Mouse (Mus musculus) midbrain, embryonic 11.5 days (tissue): ENCODE results near the gene Cacng1. TPM values are rescaled to one million over a fixed set of nuclear protein-coding genes. Genes with fewer than 3 reads are reported as not detected.

ENCODE experiments used
- ATAC-seq: fragments of 200-750 bp; cut with Nextera tagmentation; 2 replicates; pipeline ENCODE4 v1.8.0; 2017; ENCODE audit warnings: moderate TSS enrichment, moderate library complexity; ENCODE audit not compliant: low FRiP score
- DNase-seq: peaks from one replicate; pipeline ENCODE4 v3.0.0; 2015; ENCODE audit warnings: low spot score; ENCODE audit errors: missing footprints
- H3K27ac ChIP-seq: fragments of 300-500 bp; sonication (generic); 2 replicates; pipeline ENCODE4 v1.5.1; 2014; ENCODE audit warnings: low read depth, low read length
- H3K27me3 ChIP-seq: fragments of 300-500 bp; sonication (generic); 2 replicates; pipeline ENCODE4 v1.6.1; 2014; ENCODE audit warnings: mild to moderate bottlenecking, low read length, moderate library complexity, mixed read lengths; ENCODE audit not compliant: control insufficient read depth, insufficient read depth
- H3K36me3 ChIP-seq: fragments of 300-500 bp; sonication (generic); 2 replicates; pipeline ENCODE4 v1.6.1; 2014; ENCODE audit warnings: mild to moderate bottlenecking, low read length, moderate library complexity, mixed read lengths; ENCODE audit not compliant: control insufficient read depth, insufficient read depth
- H3K4me1 ChIP-seq: fragments of 300-500 bp; sonication (generic); 2 replicates; pipeline ENCODE4 v1.6.1; 2014; ENCODE audit warnings: low read length; ENCODE audit not compliant: control insufficient read depth, insufficient read depth
- H3K4me2 ChIP-seq: fragments of 300-500 bp; sonication (generic); 2 replicates; pipeline ENCODE4 v1.6.1; 2014; ENCODE audit warnings: mild to moderate bottlenecking, moderate library complexity
- H3K4me3 ChIP-seq: fragments of 300-500 bp; sonication (generic); 2 replicates; pipeline ENCODE4 v1.5.1; 2014; ENCODE audit warnings: low read depth, low read length
- H3K9ac ChIP-seq: fragments of 300-500 bp; sonication (generic); 2 replicates; pipeline ENCODE4 v1.6.1; 2014; ENCODE audit warnings: low read length
- H3K9me3 ChIP-seq: fragments of 300-500 bp; sonication (generic); 2 replicates; pipeline ENCODE4 v1.6.1; 2016; ENCODE audit warnings: low read length; ENCODE audit not compliant: control insufficient read depth
- WGBS: fragments of 180-500 bp; shearing (Covaris S2); extraction: QIAGEN DNeasy Blood & Tissue Kit; methylation state at CpG from one replicate; pipeline ENCODE4 v1.1.7; 2014; 5-methylcytosine and 5-hydroxymethylcytosine counted together
- polyA plus RNA-seq: library from polyadenylated mRNA; unstranded; fragments of >200 nt; fragmentation: Nextera tagmentation; extraction: Ambion mirVana; gene quantifications from 2 replicates; pipeline ENCODE4 v1.2.1, GENCODE M21; 2014

The Cacng1 gene
- polyA plus RNA-seq, 1 experiment from 2014 or later: 0.25 TPM

- Histone ChIP-seq H3K36me3 (no peaks in the 10 kb centered on the region), H3K27ac (no peak overlapping the region), H3K9ac (no peak overlapping the region), H3K27me3 (no peaks in the 10 kb centered on the region), H3K4me2 (no peak overlapping the region), H3K9me3 (no peaks in the 10 kb centered on the region; the same call in 1 of the 2 replicates), H3K4me3 (no peak overlapping the region), H3K4me1 (no peaks in the 10 kb centered on the region)
- DNase-seq (no peak), ATAC-seq (no peak)
- 91% methylated on average over 9 of the region's 9 CpGs for WGBS
Measured at GRCm38 (mm10) chr11:107720264-107721021, 4.1 kb upstream of the Cacng1 start.

GRCm38 (mm10) chr11:107714368-107714767, 2.0 kb downstream of the Cacng1 start:
- WGBS: 86% methylated on average over 7 of the region's 7 CpGs

GRCm38 (mm10) chr11:107710379-107710778, 5.9 kb downstream of the Cacng1 start:
- Histone ChIP-seq H3K4me1 (peaks cover 4% of the 10 kb centered on the region; the same call in 1 of the 2 replicates), H3K9ac (no peak overlapping the region), H3K4me2 (no peak overlapping the region), H3K27ac (no peak overlapping the region), H3K36me3 (no peaks in the 10 kb centered on the region), H3K27me3 (no peaks in the 10 kb centered on the region), H3K9me3 (no peaks in the 10 kb centered on the region), H3K4me3 (no peak overlapping the region)
- WGBS: 87% methylated on average over 3 of the region's 3 CpGs
- no peak for ATAC-seq
- no peak for DNase-seq

More at GRCm38 (mm10) chr11:107714368-107714767, 2.0 kb downstream of the Cacng1 start:
- Histone ChIP-seq H3K27ac (no peak overlapping the region), H3K4me3 (no peak overlapping the region), H3K27me3 (no peaks in the 10 kb centered on the region), H3K4me2 (no peak overlapping the region), H3K4me1 (no peaks in the 10 kb centered on the region), H3K9me3 (no peaks in the 10 kb centered on the region; the same call in 1 of the 2 replicates), H3K36me3 (no peaks in the 10 kb centered on the region), H3K9ac (no peak overlapping the region)
- ATAC-seq: no peak
- DNase-seq: no peak

GRCm38 (mm10) chr11:107707897-107708610, 8.3 kb downstream of the Cacng1 start:
- Histone ChIP-seq H3K4me3 (no peak overlapping the region), H3K27ac (no peak overlapping the region), H3K9ac (no peak overlapping the region), H3K4me2 (peak overlapping the region; percentile 6; the same call in 1 of the 2 replicates), H3K36me3 (no peaks in the 10 kb centered on the region), H3K9me3 (no peaks in the 10 kb centered on the region), H3K27me3 (0 out of 2 replicates have a peak, but pooled peaks cover 2% of the 10 kb centered on the region), H3K4me1 (peaks cover 10% of the 10 kb centered on the region; the same call in 1 of the 2 replicates)
- DNase-seq (peak; percentile 90), ATAC-seq (peak; percentile 75)
- 26% methylated on average over 20 of the region's 20 CpGs for WGBS

- DNase-seq (no peak), ATAC-seq (no peak)
- Histone ChIP-seq H3K4me1 (peaks cover 10% of the 10 kb centered on the region; the same call in 1 of the 2 replicates), H3K4me3 (no peak overlapping the region), H3K4me2 (no peak overlapping the region), H3K9ac (no peak overlapping the region), H3K9me3 (no peaks in the 10 kb centered on the region), H3K27ac (no peak overlapping the region), H3K27me3 (0 out of 2 replicates have a peak, but pooled peaks cover 2% of the 10 kb centered on the region), H3K36me3 (no peaks in the 10 kb centered on the region)
- WGBS: 70% methylated on average over 11 of the region's 11 CpGs
Measured at GRCm38 (mm10) chr11:107705476-107706074, 10.7 kb downstream of the Cacng1 start.

- Histone ChIP-seq H3K27me3 (0 out of 2 replicates have a peak, but pooled peaks cover 2% of the 10 kb centered on the region), H3K4me1 (peaks cover 10% of the 10 kb centered on the region; the same call in 1 of the 2 replicates), H3K9ac (no peak overlapping the region), H3K4me3 (no peak overlapping the region), H3K9me3 (no peaks in the 10 kb centered on the region), H3K4me2 (no peak overlapping the region), H3K27ac (no peak overlapping the region), H3K36me3 (no peaks in the 10 kb centered on the region)
- no peak for DNase-seq
- no peak for ATAC-seq
- 82% methylated on average over 6 of the region's 6 CpGs for WGBS
Measured at GRCm38 (mm10) chr11:107705060-107705459, 11.3 kb downstream of the Cacng1 start.

GRCm38 (mm10) chr11:107703272-107704134, 12.8 kb downstream of the Cacng1 start:
- peaks cover 9% of the 10 kb centered on the region; the same call in 1 of the 2 replicates for H3K4me1 ChIP-seq
- H3K4me3 ChIP-seq: no peak overlapping the region
- H3K9me3 ChIP-seq: no peaks in the 10 kb centered on the region
- ATAC-seq: no peak
- H3K27me3 ChIP-seq: 0 out of 2 replicates have a peak, but pooled peaks cover 2% of the 10 kb centered on the region
- WGBS: 45% methylated on average over 27 of the region's 27 CpGs
- H3K4me2 ChIP-seq: no peak overlapping the region
- no peak for DNase-seq
- no peaks in the 10 kb centered on the region for H3K36me3 ChIP-seq
- H3K9ac ChIP-seq: no peak overlapping the region
- no peak overlapping the region for H3K27ac ChIP-seq

GRCm38 (mm10) chr11:107699967-107700366, 16.4 kb downstream of the Cacng1 start:
- Histone ChIP-seq H3K4me2 (no peak overlapping the region), H3K27ac (no peak overlapping the region), H3K9ac (no peak overlapping the region), H3K4me1 (peaks cover 6% of the 10 kb centered on the region; the same call in 1 of the 2 replicates), H3K36me3 (no peaks in the 10 kb centered on the region), H3K4me3 (no peak overlapping the region), H3K27me3 (0 out of 2 replicates have a peak, but pooled peaks cover under 1% of the 10 kb centered on the region), H3K9me3 (no peaks in the 10 kb centered on the region)
- DNase-seq (no peak), ATAC-seq (no peak)
- 89% methylated on average over 4 of the region's 4 CpGs for WGBS
